Mouse (Mus musculus) MEL (cell line): ENCODE data around the gene Gle1.

Experiments
- CHD2 ChIP-seq: IDR thresholded peaks from 2 replicates; pipeline ENCODE4 v1.6.1; 2011; ENCODE audit warnings: low read length, improper control_type of control experiment
- CTCF ChIP-seq, 3 experiments: IDR thresholded peaks in 2 of 3; conservative IDR thresholded peaks in 1 of 3; 2 replicates each; pipeline ENCODE4 v1.5.1; 2011 to 2012; ENCODE audit warnings: low read length in 3 of 3, low read depth in 2 of 3, mild to moderate bottlenecking in 2 of 3, improper control_type of control experiment in 1 of 3, inconsistent platforms in 1 of 3, mixed read lengths in 1 of 3, moderate library complexity in 1 of 3; ENCODE audit not compliant: control insufficient read depth in 1 of 3, insufficient read depth in 1 of 3, poor library complexity in 1 of 3, severe bottlenecking in 1 of 3
- E2F4 ChIP-seq: IDR thresholded peaks from 2 replicates; pipeline ENCODE4 v1.6.1; 2011; ENCODE audit warnings: low read depth, low read length, improper control_type of control experiment, borderline replicate concordance
- EP300 ChIP-seq, 2 experiments: IDR thresholded peaks; 2 replicates each; pipeline ENCODE4 v1.6.1; 2011; ENCODE audit warnings: improper control_type of control experiment in 2 of 2, low read length in 2 of 2, low read depth in 1 of 2, mild to moderate bottlenecking in 1 of 2
- GATA1 ChIP-seq: IDR thresholded peaks from 2 replicates; pipeline ENCODE4 v1.6.1; 2011; ENCODE audit warnings: low read depth, low read length, improper control_type of control experiment
- MEF2A ChIP-seq: IDR thresholded peaks from 2 replicates; pipeline ENCODE4 v1.6.1; 2014; ENCODE audit warnings: low read depth, mild to moderate bottlenecking, inconsistent platforms, low read length, improper control_type of control experiment; ENCODE audit not compliant: poor library complexity, insufficient replicate concordance, severe bottlenecking; ENCODE audit errors: extremely low read depth
- MXI1 ChIP-seq: IDR thresholded peaks from 2 replicates; pipeline ENCODE4 v1.6.1; 2011; ENCODE audit warnings: mild to moderate bottlenecking, low read depth, low read length, improper control_type of control experiment
- MYC ChIP-seq: IDR thresholded peaks from 2 replicates; pipeline ENCODE4 v1.6.1; 2011; ENCODE audit warnings: low read depth, mild to moderate bottlenecking, low read length, improper control_type of control experiment, moderate library complexity
- POLR2A ChIP-seq, 2 experiments: IDR thresholded peaks; 2 replicates each; pipeline ENCODE4 v1.6.1; 2011 to 2012; ENCODE audit warnings: low read length in 2 of 2, mild to moderate bottlenecking in 2 of 2, control low read depth in 1 of 2, improper control_type of control experiment in 1 of 2, low read depth in 1 of 2, moderate library complexity in 1 of 2; ENCODE audit not compliant: control insufficient read depth in 1 of 2, insufficient read depth in 1 of 2, poor library complexity in 1 of 2
- POLR2AphosphoS2 ChIP-seq: IDR thresholded peaks from 2 replicates; pipeline ENCODE4 v1.6.1; 2011; ENCODE audit warnings: low read length, improper control_type of control experiment
- RAD21 ChIP-seq: IDR thresholded peaks from 2 replicates; pipeline ENCODE4 v1.6.1; 2011; ENCODE audit warnings: mild to moderate bottlenecking, low read depth, low read length, improper control_type of control experiment
- USF1 ChIP-seq: IDR thresholded peaks from 2 replicates; pipeline ENCODE4 v1.6.1; 2014; ENCODE audit warnings: low read depth, mild to moderate bottlenecking, inconsistent platforms, low read length, improper control_type of control experiment, moderate library complexity
- USF2 ChIP-seq, 2 experiments: IDR thresholded peaks; 2 replicates each; pipeline ENCODE4 v1.6.1; 2011 to 2012; ENCODE audit warnings: improper control_type of control experiment in 2 of 2, low read length in 2 of 2, borderline replicate concordance in 1 of 2, inconsistent platforms in 1 of 2, low read depth in 1 of 2, mild to moderate bottlenecking in 1 of 2; ENCODE audit not compliant: insufficient read depth in 1 of 2

DNA sequence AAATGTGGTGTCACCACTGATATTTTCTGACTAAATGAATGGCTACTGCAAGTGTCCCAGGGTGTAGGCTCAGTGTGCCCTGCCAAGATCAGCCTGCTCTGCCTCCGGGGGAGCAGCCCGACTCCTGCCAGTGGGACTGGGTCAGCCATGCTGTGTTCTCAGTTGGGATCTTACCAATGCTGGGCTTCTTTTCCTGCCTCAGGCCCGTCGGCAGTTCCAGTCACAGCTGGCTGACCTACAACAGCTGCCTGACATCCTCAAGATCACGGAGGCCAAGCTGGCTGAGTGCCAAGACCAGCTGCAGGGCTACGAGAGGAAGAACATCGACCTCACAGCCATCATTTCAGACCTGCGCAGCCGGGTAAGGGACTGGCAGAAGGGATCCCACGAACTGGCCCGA, 13.2 kb upstream of the Gle1 start:
- TF ChIP-seq EP300 (IDR thresholded peaks at IDR 0.05; ENCODE audit: low read depth in 1 of 2, low read length in 2 of 2) (no peak), GATA1 (no peak), CTCF (IDR thresholded peaks at IDR 0.05 in 2 of 3, conservative IDR thresholded peaks at IDR 0.05 in 1 of 3; ENCODE audit: control insufficient read depth in 1 of 3, insufficient read depth in 1 of 3, low read depth in 2 of 3, low read length in 3 of 3, poor library complexity in 1 of 3, severe bottlenecking in 1 of 3) (no peak), POLR2A (IDR thresholded peaks at IDR 0.05; ENCODE audit: control insufficient read depth in 1 of 2, insufficient read depth in 1 of 2, low read depth in 1 of 2, low read length in 2 of 2, poor library complexity in 1 of 2) (no peak), CHD2 (no peak), USF2 (IDR thresholded peaks at IDR 0.05; ENCODE audit: borderline replicate concordance in 1 of 2, insufficient read depth in 1 of 2, low read depth in 1 of 2, low read length in 2 of 2) (no peak), POLR2AphosphoS2 (no peak), MEF2A (no peak), MXI1 (no peak), USF1 (no peak), RAD21 (no peak), MYC (no peak), E2F4 (no peak)
